31 mouse cellular contexts compared by ENCODE assay signal in the genomic region with DNA sequence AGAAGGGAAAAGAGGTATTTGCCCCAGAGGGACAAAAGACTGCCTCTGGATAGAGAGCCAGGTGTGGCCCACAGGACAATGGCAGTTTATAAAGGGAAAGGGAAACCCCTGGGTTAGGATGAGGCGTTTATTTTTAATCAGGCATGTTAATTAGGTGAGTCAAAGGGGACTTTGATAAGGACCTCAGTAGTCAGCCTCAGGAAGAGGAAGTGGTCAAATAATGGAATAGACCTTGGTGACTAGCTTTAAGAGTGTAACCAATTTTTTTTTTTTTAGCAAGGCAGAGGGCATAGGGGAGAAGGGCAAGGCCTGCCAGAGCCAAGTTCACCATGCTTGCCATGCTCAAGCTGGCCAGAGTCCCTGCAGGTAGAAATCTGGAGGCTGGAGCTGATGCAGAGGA.
DNase-seq lines count a peak whose midpoint lies in the region; ATAC-seq lines count a peak whose summit lies in the region.
"Had no signal": no experiment of that assay in that cellular context is flagged by ENCODE, and none has a peak within 500 bp of the region (broad histone marks: within the 10 kb centered on the region; RNA-seq: fewer than 3 reads in every experiment).

No protein-coding gene starts in this region.

- no peak overlapping the region for H3K27ac ChIP-seq in forebrain, embryonic 11.5 days (ENCODE audit: low read depth, low read length)
- no peak overlapping the region for H3K27ac ChIP-seq in forebrain, embryonic 12.5 days
- H3K27ac ChIP-seq: embryonic facial prominence, embryonic 12.5 days; hindbrain, embryonic 12.5 days; hindbrain, postnatal 0 days; left cerebral cortex, adult 2 months; liver, embryonic 14.5 days; midbrain, embryonic 12.5 days; neural tube, embryonic 12.5 days had no signal

- H3K4me1 ChIP-seq in forebrain, embryonic 11.5 days (replicated peaks; ENCODE audit: control insufficient read depth, insufficient read depth, low read length) = no peaks in the 10 kb centered on the region
- H3K4me1 ChIP-seq in forebrain, embryonic 12.5 days = no peaks in the 10 kb centered on the region
- H3K4me1 ChIP-seq: hindbrain, embryonic 12.5 days; midbrain, embryonic 12.5 days; neural tube, embryonic 12.5 days had no signal

- peak; percentile 4 for DNase-seq in forebrain, embryonic 11.5 days (ENCODE audit: low spot score)
- no peak for DNase-seq in kidney, adult 11 months
- DNase-seq in MN1 (ENCODE audit: low spot score) = no peak
- DNase-seq in adrenal gland, adult 2 months = no peak
- DNase-seq: adrenal gland, postnatal 36 days; cerebellum, adult 8-10 months; cerebellum, postnatal 36 days; embryo, embryonic 11 days; heart, postnatal 14 days; kidney, postnatal 14 days; lung, adult 2 months; lung, postnatal 10 days; right cerebral cortex, adult 18-20 months; spleen, adult 18-20 months; thymus, adult 18-20 months; thymus, postnatal 25 days had no signal

- 63% methylated on average over 1 of the region's 1 CpGs for WGBS in forebrain, embryonic 11.5 days
- WGBS in forebrain, embryonic 12.5 days = 70% methylated on average over 1 of the region's 1 CpGs

- H3K4me3 ChIP-seq in forebrain, embryonic 11.5 days (ENCODE audit: low read depth, low read length) = no peak overlapping the region
- no peak overlapping the region for H3K4me3 ChIP-seq in forebrain, embryonic 12.5 days (replicated peaks)
- H3K4me3 ChIP-seq: embryonic facial prominence, embryonic 12.5 days; hindbrain, embryonic 12.5 days; left cerebral cortex, adult 2 months; midbrain, embryonic 12.5 days; myocyte; neural tube, embryonic 12.5 days had no signal

- ATAC-seq in forebrain, embryonic 11.5 days (replicated peaks; ENCODE audit: low FRiP score) = no peak
- no peak for ATAC-seq in forebrain, embryonic 12.5 days (ENCODE audit: low FRiP score)
- peak; percentile 62 for ATAC-seq in CD4-positive, CD25-positive, alpha-beta regulatory T cell, adult 4 months
- peak; percentile 59 for ATAC-seq in activated CD4-positive, CD25-positive, alpha-beta regulatory T cell, adult 4 months
- 0 out of 2 replicates have a peak, but pooled peaks have one; percentile 31 for ATAC-seq in megakaryocyte progenitor cell, adult 5-6 weeks (replicated peaks; ENCODE audit: poor library complexity)
- ATAC-seq: forebrain, embryonic 16.5 days; hindbrain, postnatal 0 days; intestine, postnatal 0 days; Patski had no signal

- no peaks in the 10 kb centered on the region for H3K27me3 ChIP-seq in forebrain, embryonic 11.5 days (ENCODE audit: control insufficient read depth, insufficient read depth, low read length)
- no peaks in the 10 kb centered on the region for H3K27me3 ChIP-seq in forebrain, embryonic 12.5 days
- H3K27me3 ChIP-seq: embryonic facial prominence, embryonic 12.5 days; hindbrain, embryonic 12.5 days; midbrain, embryonic 12.5 days; neural tube, embryonic 12.5 days; Patski had no signal

- no peaks in the 10 kb centered on the region for H3K9me3 ChIP-seq in forebrain, embryonic 11.5 days (ENCODE audit: control insufficient read depth, low read length)
- no peaks in the 10 kb centered on the region for H3K9me3 ChIP-seq in forebrain, embryonic 12.5 days
- H3K9me3 ChIP-seq: embryonic facial prominence, embryonic 12.5 days; hindbrain, embryonic 12.5 days; midbrain, embryonic 12.5 days; neural tube, embryonic 12.5 days had no signal

- no peak overlapping the region for H3K4me2 ChIP-seq in forebrain, embryonic 11.5 days (ENCODE audit: low read depth, low read length, severe bottlenecking)
- H3K4me2 ChIP-seq in forebrain, embryonic 12.5 days = no peak overlapping the region
- H3K4me2 ChIP-seq: embryonic facial prominence, embryonic 12.5 days; hindbrain, embryonic 12.5 days; midbrain, embryonic 12.5 days; neural tube, embryonic 12.5 days had no signal

- no peaks in the 10 kb centered on the region for H3K36me3 ChIP-seq in forebrain, embryonic 11.5 days (ENCODE audit: control insufficient read depth, insufficient read depth, low read length)
- no peaks in the 10 kb centered on the region for H3K36me3 ChIP-seq in forebrain, embryonic 12.5 days (replicated peaks)
- H3K36me3 ChIP-seq: embryonic facial prominence, embryonic 12.5 days; hindbrain, embryonic 12.5 days; midbrain, embryonic 12.5 days; neural tube, embryonic 12.5 days had no signal

- no peak overlapping the region for H3K9ac ChIP-seq in forebrain, embryonic 11.5 days (ENCODE audit: low read length)
- no peak overlapping the region for H3K9ac ChIP-seq in forebrain, embryonic 12.5 days
- H3K9ac ChIP-seq: embryonic facial prominence, embryonic 12.5 days; hindbrain, embryonic 12.5 days; liver, embryonic 14.5 days; midbrain, embryonic 12.5 days; neural tube, embryonic 12.5 days had no signal

Comparison
In these comparisons a context has a peak if more than half of its experiments do, and no peak if none do; other contexts are left out.
1. ATAC-seq: peak in CD4-positive, CD25-positive, alpha-beta regulatory T cell, adult 4 months (single experiment), activated CD4-positive, CD25-positive, alpha-beta regulatory T cell, adult 4 months (single experiment) and megakaryocyte progenitor cell, adult 5-6 weeks (single experiment); none in forebrain, embryonic 11.5 days (single experiment) and forebrain, embryonic 12.5 days (single experiment).